Mouse (Mus musculus) midbrain, embryonic 14.5 days (tissue): ENCODE measurements around the gene Gsg1l. TPM values are rescaled to one million over a fixed set of nuclear protein-coding genes. Genes with fewer than 3 reads are reported as not detected.
A peak's percentile ranks its signal among the peaks of the same experiment; 100 is the strongest.

Source experiments
- ATAC-seq: fragments of 200-750 bp; cut with Nextera tagmentation; 2 replicates; pipeline ENCODE4 v1.8.0; 2017; ENCODE audit warnings: moderate number of reproducible peaks, moderate library complexity; ENCODE audit not compliant: low FRiP score, low TSS enrichment
- DNase-seq: peaks from one replicate; pipeline ENCODE4 v3.0.0-alpha.2; 2015
- H3K27ac ChIP-seq: fragments of 300-500 bp; sonication (generic); replicated peaks from 2 replicates; pipeline ENCODE4 v1.5.1; 2014; ENCODE audit warnings: mild to moderate bottlenecking, low read depth, low read length, moderate library complexity
- H3K27me3 ChIP-seq: fragments of 300-500 bp; sonication (generic); 2 replicates; pipeline ENCODE4 v1.6.1; 2014; ENCODE audit warnings: low read length, control low read depth, mixed read lengths; ENCODE audit not compliant: control insufficient read depth, insufficient read depth
- H3K36me3 ChIP-seq: fragments of 300-500 bp; sonication (generic); 2 replicates; pipeline ENCODE4 v1.6.1; 2014; ENCODE audit warnings: low read length, control low read depth; ENCODE audit not compliant: control insufficient read depth, insufficient read depth
- H3K4me1 ChIP-seq: fragments of 300-500 bp; sonication (generic); 2 replicates; pipeline ENCODE4 v1.6.1; 2014; ENCODE audit warnings: mild to moderate bottlenecking, antibody characterized with exemption, low read length, control low read depth; ENCODE audit not compliant: control insufficient read depth, insufficient read depth
- H3K4me2 ChIP-seq: fragments of 300-500 bp; sonication (generic); 2 replicates; pipeline ENCODE4 v1.6.1; 2014; ENCODE audit warnings: mild to moderate bottlenecking, low read length, moderate library complexity
- H3K4me3 ChIP-seq: fragments of 300-500 bp; sonication (generic); replicated peaks from 2 replicates; pipeline ENCODE4 v1.5.1; 2014; ENCODE audit warnings: low read depth, low read length
- H3K9ac ChIP-seq: fragments of 300-500 bp; sonication (generic); replicated peaks from 2 replicates; pipeline ENCODE4 v1.6.1; 2014; ENCODE audit warnings: mild to moderate bottlenecking, low read length, moderate library complexity
- H3K9me3 ChIP-seq: fragments of 300-500 bp; sonication (generic); 2 replicates; pipeline ENCODE4 v1.6.1; 2016; ENCODE audit warnings: low read length, control low read depth, mixed read lengths; ENCODE audit not compliant: control insufficient read depth
- WGBS: fragments of 180-500 bp; shearing (Covaris S2); extraction: QIAGEN DNeasy Blood & Tissue Kit; methylation state at CpG from one replicate; pipeline ENCODE4 v1.1.7; 2014; 5-methylcytosine and 5-hydroxymethylcytosine counted together
- polyA plus RNA-seq: library from polyadenylated mRNA; unstranded; fragments of >200 nt; fragmentation: Nextera tagmentation; extraction: Ambion mirVana; gene quantifications from 2 replicates; pipeline ENCODE4 v1.2.1, GENCODE M21; 2014

Gene Gsg1l
- polyA plus RNA-seq, 1 experiment from 2014 or later = 9.6 TPM

DNA sequence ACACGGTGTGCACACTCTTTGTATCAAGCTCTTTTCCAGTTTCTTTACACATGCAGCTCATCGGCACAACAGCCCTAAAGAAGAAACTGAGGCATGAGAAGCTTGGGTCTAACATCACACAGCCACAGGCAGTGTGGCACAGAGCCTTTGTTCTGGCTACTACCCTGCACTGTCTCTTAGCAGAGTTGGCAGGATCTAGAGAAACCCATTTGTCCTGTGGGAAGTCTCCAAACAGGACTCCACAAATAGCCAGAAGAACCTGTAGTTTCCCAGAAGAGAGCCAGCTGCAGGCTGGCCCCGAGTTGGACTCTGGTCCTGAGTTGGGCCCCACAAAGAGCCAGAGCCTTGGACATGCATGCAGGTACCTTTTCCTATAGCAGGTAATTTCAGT is 49.9 kb downstream of the Gsg1l start:
- ATAC-seq (no peak), DNase-seq (no peak)
- WGBS = 84% methylated on average over 3 of the region's 3 CpGs
- H3K36me3 ChIP-seq = no peaks in the 10 kb centered on the region
- H3K4me3 ChIP-seq = no peak overlapping the region
- H3K4me1 ChIP-seq = no peaks in the 10 kb centered on the region
- no peak overlapping the region for H3K4me2 ChIP-seq
- H3K9ac ChIP-seq = no peak overlapping the region
- H3K27ac ChIP-seq = peak overlapping the region; percentile 56; the same call in 1 of the 2 replicates
- no peaks in the 10 kb centered on the region for H3K9me3 ChIP-seq
- no peaks in the 10 kb centered on the region for H3K27me3 ChIP-seq

DNA sequence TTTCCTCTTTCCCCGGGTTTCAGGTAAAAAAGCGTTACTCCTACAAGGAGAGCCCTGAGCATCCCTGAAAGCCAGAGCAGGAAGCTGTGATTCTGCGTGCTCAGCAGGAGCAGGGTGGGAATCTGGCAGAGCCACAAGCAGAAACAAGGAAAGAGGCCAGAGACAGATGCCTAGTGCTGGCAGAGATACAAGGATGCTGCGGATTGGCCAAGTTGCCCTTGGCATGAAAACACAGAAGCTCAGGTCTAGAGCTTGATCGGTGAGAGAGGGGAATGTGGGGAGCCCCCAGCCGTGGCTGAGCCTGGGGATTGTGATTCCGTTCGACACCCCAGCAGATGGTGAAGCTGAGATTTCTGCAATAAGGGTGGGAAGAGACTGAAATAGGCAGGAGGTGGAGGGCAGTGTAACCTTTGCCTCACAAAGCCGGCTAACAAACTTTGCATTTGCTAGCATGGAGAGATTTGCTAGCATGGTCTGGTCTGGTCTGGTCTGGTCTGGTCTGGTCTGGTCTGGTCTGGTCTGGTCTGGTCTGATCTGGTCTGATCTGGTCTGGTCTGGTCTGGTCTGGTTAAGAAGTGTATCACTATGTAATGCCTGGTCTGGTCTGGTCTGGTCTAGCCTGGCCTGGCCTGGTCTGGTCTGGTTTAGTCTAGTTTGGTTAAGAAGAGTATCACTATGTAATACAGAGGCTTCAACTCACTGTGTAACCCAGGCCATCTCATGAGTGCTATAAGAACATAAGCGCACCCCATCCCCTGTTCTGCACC is 50.4 kb downstream of the Gsg1l start:
- ATAC-seq (no peak; the same call in 1 of the 2 replicates), DNase-seq (peak; percentile 65)
- Histone ChIP-seq H3K9ac (no peak overlapping the region), H3K4me3 (no peak overlapping the region), H3K27me3 (no peaks in the 10 kb centered on the region), H3K27ac (peak overlapping the region; percentile 56), H3K36me3 (no peaks in the 10 kb centered on the region), H3K4me1 (no peaks in the 10 kb centered on the region), H3K4me2 (no peak overlapping the region), H3K9me3 (no peaks in the 10 kb centered on the region)
- WGBS = 66% methylated on average over 10 of the region's 10 CpGs

DNA sequence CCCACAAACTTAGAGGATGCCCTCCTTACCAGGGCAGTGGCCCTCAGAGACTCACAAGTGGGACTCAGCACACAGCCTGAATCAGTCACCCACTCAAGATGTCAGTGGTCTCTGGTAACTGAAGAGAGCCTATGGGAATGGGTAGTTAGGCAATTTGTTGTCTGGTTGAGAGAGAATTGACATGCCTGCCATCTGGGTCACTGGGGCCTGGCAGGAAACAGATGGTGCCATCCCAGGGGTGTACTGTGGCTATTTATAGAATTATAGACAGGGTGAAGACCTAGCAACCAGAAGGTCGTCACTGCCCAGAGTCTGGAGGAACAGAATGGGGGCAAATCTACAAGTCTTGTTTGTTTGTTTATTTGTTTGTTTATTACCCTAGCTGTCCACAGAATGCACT is 54.8 kb downstream of the Gsg1l start:
- ATAC-seq (no peak), DNase-seq (no peak)
- Histone ChIP-seq H3K36me3 (no peaks in the 10 kb centered on the region), H3K27me3 (no peaks in the 10 kb centered on the region), H3K9ac (no peak overlapping the region), H3K27ac (no peak overlapping the region), H3K9me3 (no peaks in the 10 kb centered on the region), H3K4me3 (no peak overlapping the region), H3K4me2 (no peak overlapping the region), H3K4me1 (no peaks in the 10 kb centered on the region)
- 52% methylated on average over 1 of the region's 1 CpGs for WGBS

DNA sequence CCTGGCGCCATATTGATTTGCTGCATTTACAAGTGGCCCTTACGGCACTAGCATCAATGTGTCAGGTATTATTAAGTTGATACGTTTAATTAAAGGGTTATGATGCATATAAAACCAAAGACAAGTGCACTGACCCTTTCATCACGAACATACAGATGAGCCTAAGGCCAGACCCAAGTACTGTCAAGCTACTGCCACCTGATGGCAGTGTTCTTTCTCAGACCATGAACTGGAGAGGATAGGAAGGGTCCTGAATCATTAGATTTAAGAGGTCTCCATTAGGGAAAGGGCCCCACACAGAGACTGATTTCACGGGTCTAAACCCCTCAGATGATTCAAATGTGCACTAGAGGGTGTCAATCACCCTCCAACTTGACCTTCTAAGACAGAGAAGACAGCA is 55.6 kb downstream of the Gsg1l start:
- ATAC-seq = no peak
- DNase-seq = no peak
- no peak overlapping the region for H3K27ac ChIP-seq
- H3K36me3 ChIP-seq = no peaks in the 10 kb centered on the region
- no peak overlapping the region for H3K4me3 ChIP-seq
- no peaks in the 10 kb centered on the region for H3K4me1 ChIP-seq
- H3K9ac ChIP-seq = no peak overlapping the region
- H3K27me3 ChIP-seq = no peaks in the 10 kb centered on the region
- 54% methylated on average over 5 of the region's 5 CpGs for WGBS
- H3K4me2 ChIP-seq = no peak overlapping the region
- H3K9me3 ChIP-seq = no peaks in the 10 kb centered on the region

DNA sequence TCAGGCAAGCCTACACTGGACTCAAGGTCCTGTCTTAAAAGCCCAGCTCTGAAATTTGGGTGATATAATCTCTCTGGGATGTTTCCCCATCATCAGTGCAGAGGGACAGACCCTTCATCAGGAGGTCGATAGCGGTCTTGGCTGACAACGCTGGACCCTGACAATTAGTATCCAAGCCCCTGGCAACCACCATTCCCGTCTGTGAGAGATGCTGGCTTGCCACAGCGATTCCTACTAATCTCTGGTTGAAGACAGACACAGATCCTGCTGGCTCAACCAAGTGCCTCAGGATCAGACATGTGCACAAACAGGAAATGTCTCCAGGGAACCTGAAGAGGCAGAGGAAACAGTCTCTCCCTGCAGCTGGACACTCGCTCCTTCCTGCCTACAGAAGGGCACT is 62.2 kb downstream of the Gsg1l start:
- Histone ChIP-seq H3K9ac (0 out of 2 replicates have a peak overlapping the region, but pooled peaks have one; percentile 12), H3K9me3 (no peaks in the 10 kb centered on the region), H3K4me1 (peaks cover 13% of the 10 kb centered on the region), H3K4me2 (no peak overlapping the region), H3K27me3 (no peaks in the 10 kb centered on the region), H3K36me3 (no peaks in the 10 kb centered on the region), H3K4me3 (no peak overlapping the region), H3K27ac (peak overlapping the region; percentile 60)
- ATAC-seq (no peak), DNase-seq (no peak)
- 58% methylated on average over 6 of the region's 6 CpGs for WGBS

DNA sequence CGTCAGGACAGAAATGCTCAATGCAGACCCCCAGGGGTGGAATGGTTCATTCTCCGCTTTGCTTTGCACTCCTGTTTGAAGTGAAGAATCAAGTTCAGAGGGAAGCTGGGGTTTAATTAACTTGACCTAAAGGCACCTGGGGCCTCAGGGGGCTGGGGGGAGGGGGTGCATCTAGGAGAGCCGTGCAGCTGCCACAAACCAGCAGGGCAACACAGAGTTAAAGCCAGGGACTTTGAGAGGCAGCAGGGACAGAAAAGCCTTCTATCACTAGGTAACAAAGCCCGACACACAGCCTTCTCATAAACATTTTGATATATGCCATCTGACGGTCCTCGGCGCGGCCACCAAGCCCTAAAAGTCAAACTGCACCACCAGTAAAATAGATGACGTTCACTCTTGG is 62.9 kb downstream of the Gsg1l start:
- Histone ChIP-seq H3K27ac (peak overlapping the region; percentile 60), H3K9me3 (no peaks in the 10 kb centered on the region), H3K4me1 (peaks cover 13% of the 10 kb centered on the region), H3K36me3 (no peaks in the 10 kb centered on the region), H3K9ac (0 out of 2 replicates have a peak overlapping the region, but pooled peaks have one; percentile 12), H3K4me2 (no peak overlapping the region), H3K27me3 (no peaks in the 10 kb centered on the region), H3K4me3 (no peak overlapping the region)
- 33% methylated on average over 9 of the region's 9 CpGs for WGBS
- DNase-seq = peak; percentile 56
- ATAC-seq = no peak

DNA sequence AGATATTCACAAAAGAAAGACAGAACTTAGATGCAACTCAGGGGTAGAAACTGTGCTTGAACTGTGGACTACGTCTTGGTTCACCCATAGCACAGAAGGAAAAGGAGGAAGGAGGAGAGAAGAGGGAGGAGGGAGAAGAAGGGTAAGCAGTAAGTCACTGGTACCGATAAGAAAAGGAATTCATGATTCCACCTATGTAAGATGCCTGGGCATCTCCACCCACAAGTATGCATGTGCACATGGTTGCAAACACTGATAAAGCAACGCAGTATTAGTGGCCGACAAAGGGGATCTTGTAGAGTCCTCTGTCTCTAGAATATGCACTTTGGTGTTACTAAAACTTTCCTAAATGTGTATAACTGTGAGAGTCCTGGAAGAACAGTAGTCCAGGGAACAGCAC is 64.8 kb downstream of the Gsg1l start:
- Histone ChIP-seq H3K9ac (no peak overlapping the region), H3K36me3 (no peaks in the 10 kb centered on the region), H3K4me3 (no peak overlapping the region), H3K4me2 (no peak overlapping the region), H3K4me1 (peaks cover 14% of the 10 kb centered on the region), H3K9me3 (no peaks in the 10 kb centered on the region), H3K27me3 (no peaks in the 10 kb centered on the region), H3K27ac (no peak overlapping the region)
- ATAC-seq (no peak), DNase-seq (no peak)
- 90% methylated on average over 4 of the region's 4 CpGs for WGBS

DNA sequence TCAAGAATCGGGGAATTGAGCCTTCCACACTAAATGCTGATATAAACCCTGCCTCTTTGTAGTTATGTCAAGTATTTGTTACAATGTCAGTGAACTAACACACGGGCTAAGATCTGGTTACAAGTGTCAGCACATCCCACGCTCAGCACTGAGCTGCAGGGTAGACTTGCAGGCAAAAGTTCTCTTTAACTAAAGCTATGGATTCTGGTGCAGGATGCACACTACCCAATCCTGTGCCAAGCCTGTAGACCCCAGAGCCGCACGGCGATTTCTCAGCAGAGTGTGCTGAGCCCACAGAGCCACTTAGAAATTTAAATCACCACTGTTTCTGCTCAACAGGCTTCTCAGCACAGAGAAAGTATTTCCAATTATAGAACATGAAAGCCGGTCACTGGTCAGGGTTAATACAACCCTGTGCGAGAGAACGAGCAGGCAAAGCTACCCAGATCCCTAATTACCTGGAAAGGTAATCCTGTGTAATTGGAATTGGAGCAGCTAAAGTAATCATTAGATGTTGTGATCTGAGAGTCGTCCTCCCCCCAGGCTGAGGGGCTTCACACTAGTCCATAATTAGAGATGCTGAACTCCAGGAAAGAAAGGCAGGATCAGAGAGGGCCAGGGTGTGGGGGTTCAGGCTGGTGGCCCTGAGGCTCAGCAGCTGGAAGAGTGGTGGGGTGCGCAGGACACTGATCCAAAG is 69.7 kb downstream of the Gsg1l start:
- H3K27me3 ChIP-seq = no peaks in the 10 kb centered on the region
- no peak overlapping the region for H3K4me2 ChIP-seq
- no peak overlapping the region for H3K4me3 ChIP-seq
- no peaks in the 10 kb centered on the region for H3K9me3 ChIP-seq
- DNase-seq (peak; percentile 61), ATAC-seq (no peak)
- WGBS = 51% methylated on average over 11 of the region's 11 CpGs
- no peak overlapping the region for H3K9ac ChIP-seq
- no peaks in the 10 kb centered on the region for H3K36me3 ChIP-seq
- peak overlapping the region; percentile 28; the same call in 1 of the 2 replicates for H3K27ac ChIP-seq
- H3K4me1 ChIP-seq = peaks cover 26% of the 10 kb centered on the region

DNA sequence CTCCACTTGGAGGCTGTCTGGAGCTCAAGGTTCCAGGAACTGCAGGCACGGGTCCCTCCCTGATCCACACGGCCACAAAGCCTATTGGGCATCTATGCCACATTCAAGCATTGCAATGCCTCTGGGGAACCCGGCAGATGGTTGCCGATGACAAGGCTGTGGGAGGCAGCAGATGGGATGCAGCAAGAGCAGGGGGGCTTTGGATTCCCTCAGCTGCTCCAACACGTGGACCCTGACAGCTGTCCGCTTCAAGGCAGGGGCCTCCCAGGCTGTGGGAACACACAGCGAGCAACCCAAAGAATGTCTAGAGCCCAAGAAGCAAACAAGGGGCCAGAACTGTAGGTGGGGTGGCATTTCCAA is 73.4 kb downstream of the Gsg1l start:
- Histone ChIP-seq H3K27me3 (no peaks in the 10 kb centered on the region), H3K9me3 (no peaks in the 10 kb centered on the region), H3K4me2 (no peak overlapping the region), H3K4me3 (no peak overlapping the region), H3K4me1 (peaks cover 26% of the 10 kb centered on the region), H3K36me3 (no peaks in the 10 kb centered on the region), H3K9ac (no peak overlapping the region), H3K27ac (peak overlapping the region; percentile 27; the same call in 1 of the 2 replicates)
- WGBS = 22% methylated on average over 7 of the region's 7 CpGs
- peak; percentile 74 for ATAC-seq
- DNase-seq = peak; percentile 75
